Mouse (Mus musculus) heart, adult 18-20 months (tissue): ENCODE results near the gene Rxfp2. TPM values are rescaled to one million over a fixed set of nuclear protein-coding genes. Genes with fewer than 3 reads are reported as not detected.

Source experiments
- DNase-seq, 2 experiments: peaks; one replicate each; pipeline ENCODE4 v3.0.0; 2021 to 2022; ENCODE audit warnings: mixed read lengths in 1 of 2
- total RNA-seq, 2 experiments: library from RNA; stranded (reverse); gene quantifications; 2 replicates each; pipeline ENCODE4 v1.2.3; 2021

Rxfp2 gene
- total RNA-seq, 2 experiments from 2014 or later: not detected

GRCm38 (mm10) chr5:150115271-150116092 lies 97.0 kb downstream of the Rxfp2 start:
- peak; percentile 29 to 42 for DNase-seq

- peak in 1 of 2 experiments; percentile 21 for DNase-seq
Observed at GRCm38 (mm10) chr5:150116216-150116905, 97.9 kb downstream of the Rxfp2 start.

- DNase-seq: no peak
Observed at GRCm38 (mm10) chr5:150116906-150117216, 98.4 kb downstream of the Rxfp2 start.

GRCm38 (mm10) chr5:150118124-150118454 lies 99.6 kb downstream of the Rxfp2 start:
- DNase-seq: no peak

- peak; percentile 96 to 98 for DNase-seq
Observed at GRCm38 (mm10) chr5:150118455-150119241, 100.2 kb downstream of the Rxfp2 start, which contains the start of gene Fry. Gene Fry, plus strand, starts transcription at chr5:150118645.

GRCm38 (mm10) chr5:150120676-150121075 lies 102.2 kb downstream of the Rxfp2 start:
- no peak for DNase-seq

GRCm38 (mm10) chr5:150122095-150122494 lies 103.6 kb downstream of the Rxfp2 start:
- DNase-seq: no peak

GRCm38 (mm10) chr5:150122571-150122970 lies 104.1 kb downstream of the Rxfp2 start:
- no peak for DNase-seq

GRCm38 (mm10) chr5:150125920-150126319 lies 107.4 kb downstream of the Rxfp2 start:
- DNase-seq: no peak

GRCm38 (mm10) chr5:150128432-150128831 lies 110.0 kb downstream of the Rxfp2 start:
- DNase-seq: no peak

- DNase-seq: no peak
Observed at GRCm38 (mm10) chr5:150130144-150130543, 111.7 kb downstream of the Rxfp2 start.

GRCm38 (mm10) chr5:150131166-150131565 lies 112.7 kb downstream of the Rxfp2 start:
- no peak for DNase-seq

Other genes with a start within 250 kb of the Rxfp2 start
- 100 to 1,000 TPM in 1 of 2 experiments, 10 to 100 TPM in 1; 97.6 to 122 TPM for gene Fry, start 100.0 kb downstream of the Rxfp2 start, total RNA-seq